ENCODE assay signal across 11 mouse cellular contexts in genomic region chr13:104918663-104919062, GRCm38 (mm10). TPM values are rescaled to one million over a fixed set of nuclear protein-coding genes. Genes with fewer than 3 reads are reported as not detected.
DNase-seq lines count a peak whose midpoint lies in the region; ATAC-seq and TF ChIP-seq lines count a peak whose summit lies in the region.
"Had no signal": no experiment of that assay in that cellular context is flagged by ENCODE, and none has a peak within 500 bp of the region (broad histone marks: within the 10 kb centered on the region; RNA-seq: fewer than 3 reads in every experiment).

No protein-coding gene starts in this region.

- H3K4me1 ChIP-seq in small intestine, adult 2 months (ENCODE audit: control insufficient read depth, insufficient read depth, insufficient read length, low read length) = no peaks in the 10 kb centered on the region
- H3K4me1 ChIP-seq: embryonic facial prominence, embryonic 13.5 days had no signal

- H3K27ac ChIP-seq in left cerebral cortex, adult 2 months = no peak overlapping the region
- no peak overlapping the region for H3K27ac ChIP-seq in small intestine, adult 2 months (ENCODE audit: insufficient read depth, low read depth, low read length)
- H3K27ac ChIP-seq: embryonic facial prominence, embryonic 13.5 days had no signal

- no peak for ATAC-seq in CD4-positive, CD25-positive, alpha-beta regulatory T cell, adult 4 months
- no peak for ATAC-seq in erythroid progenitor cell, adult 5-6 weeks (replicated peaks; ENCODE audit: low FRiP score, poor library complexity, severe bottlenecking)

- WGBS in small intestine, adult 2 months = 76% methylated on average over 16 of the region's 16 CpGs

- H3K27me3 ChIP-seq in small intestine, adult 2 months (ENCODE audit: control insufficient read depth, insufficient read depth, low read length) = no peaks in the 10 kb centered on the region
- H3K27me3 ChIP-seq: embryonic facial prominence, embryonic 13.5 days had no signal

- no peaks in the 10 kb centered on the region for H3K36me3 ChIP-seq in small intestine, adult 2 months (ENCODE audit: control insufficient read depth, insufficient read depth, low read length)
- H3K36me3 ChIP-seq: embryonic facial prominence, embryonic 13.5 days had no signal

- TF ChIP-seq CTCF in left cerebral cortex, adult 2 months (IDR thresholded peaks at IDR 0.05) = peak; percentile 45
- peak; percentile 42; the same call in 1 of the 2 replicates for TF ChIP-seq CTCF in brain, embryonic 14.5 days (IDR thresholded peaks at IDR 0.05; ENCODE audit: borderline replicate concordance, extremely low read depth, insufficient read depth, insufficient read length)
- peak; percentile 63; the same call in 1 of the 2 replicates for TF ChIP-seq CTCF in small intestine, adult 2 months (IDR thresholded peaks at IDR 0.05; ENCODE audit: extremely low read depth, insufficient read length, insufficient replicate concordance, low read depth, low read length)

- intact Hi-C loops in left cerebral cortex, adult 2 months (cut with DNase I) = no loop called here
- intact Hi-C loops in left cerebral cortex, postnatal 10 days (cut with DNase I) = no loop called here

- peak; percentile 51 for DNase-seq in CD4-positive, CD25-positive, alpha-beta regulatory T cell, adult 2 months (ENCODE audit: low read depth, low spot score)
- DNase-seq in left cerebral cortex, adult 2 months (ENCODE audit: extremely low spot score in 1 of 2, low spot score in 2 of 2) = no peak
- no peak for DNase-seq in left cerebral cortex, adult 9 months (ENCODE audit: low spot score in 2 of 2)
- no peak for DNase-seq in brain, embryonic 14.5 days (ENCODE audit: low read depth)
- DNase-seq in left cerebral cortex, postnatal 10 days (ENCODE audit: extremely low spot score in 1 of 2, low spot score in 2 of 2) = no peak

- TF ChIP-seq POLR2A in brain, embryonic 14.5 days (IDR thresholded peaks at IDR 0.05; ENCODE audit: borderline replicate concordance, extremely low read depth, insufficient read depth, insufficient read length, poor library complexity, severe bottlenecking) = no peak
- no peak for TF ChIP-seq POLR2A in small intestine, adult 2 months (IDR thresholded peaks at IDR 0.05; ENCODE audit: low read depth, low read length)

- H3K4me3 ChIP-seq in left cerebral cortex, adult 2 months = no peak overlapping the region
- no peak overlapping the region for H3K4me3 ChIP-seq in small intestine, adult 2 months (ENCODE audit: low read depth, low read length)
- H3K4me3 ChIP-seq: embryonic facial prominence, embryonic 13.5 days; myocyte had no signal

RNA-seq across cellular contexts. Expression of gene Shisal2b, which starts 55.0 kb away (rescaled TPM):
- polyA plus RNA-seq in CD4-positive, CD25-positive, alpha-beta regulatory T cell, adult 4 months (2017; shearing (Covaris generic)) = under 1 TPM in 1 of 2 experiments, not detected in 1; 0.54 TPM
- under 1 TPM; 0.26 to 0.27 TPM for total RNA-seq in left cerebral cortex, adult 2 months (2021)
- polyA plus RNA-seq in brain, embryonic 14.5 days (2012; rRNA removed) = 0.41 and 0.68 TPM in 2 replicates
- 0.11 and 0.28 TPM in 2 replicates for polyA plus RNA-seq in small intestine, adult 2 months (2012; rRNA removed)
- total RNA-seq in erythroid progenitor cell, adult 5-6 weeks (2015; ENCODE audit: low replicate concordance) = not detected in 2 replicates
- total RNA-seq in erythroid progenitor cell, adult 5-6 weeks (2017; ENCODE audit: low replicate concordance) = not detected in 2 replicates
- 1 to 10 TPM; 1.1 to 1.3 TPM for total RNA-seq in left cerebral cortex, postnatal 10 days (2021)
- polyA plus RNA-seq: embryonic facial prominence, embryonic 13.5 days; heart, embryonic 16.5 days; myocyte had no signal
